Mouse (Mus musculus) cerebellum, adult 11-12 months (tissue): ENCODE measurements around the gene Pqbp1.
"Not testable (repeated sequence)": the region's sequence is repeated elsewhere in the genome, so short reads cannot be mapped to it uniquely, and the experiment has no call there.

Source experiments
- DNase-seq: peaks from one replicate; pipeline ENCODE4 v3.0.0; 2022

The Pqbp1 gene

DNA sequence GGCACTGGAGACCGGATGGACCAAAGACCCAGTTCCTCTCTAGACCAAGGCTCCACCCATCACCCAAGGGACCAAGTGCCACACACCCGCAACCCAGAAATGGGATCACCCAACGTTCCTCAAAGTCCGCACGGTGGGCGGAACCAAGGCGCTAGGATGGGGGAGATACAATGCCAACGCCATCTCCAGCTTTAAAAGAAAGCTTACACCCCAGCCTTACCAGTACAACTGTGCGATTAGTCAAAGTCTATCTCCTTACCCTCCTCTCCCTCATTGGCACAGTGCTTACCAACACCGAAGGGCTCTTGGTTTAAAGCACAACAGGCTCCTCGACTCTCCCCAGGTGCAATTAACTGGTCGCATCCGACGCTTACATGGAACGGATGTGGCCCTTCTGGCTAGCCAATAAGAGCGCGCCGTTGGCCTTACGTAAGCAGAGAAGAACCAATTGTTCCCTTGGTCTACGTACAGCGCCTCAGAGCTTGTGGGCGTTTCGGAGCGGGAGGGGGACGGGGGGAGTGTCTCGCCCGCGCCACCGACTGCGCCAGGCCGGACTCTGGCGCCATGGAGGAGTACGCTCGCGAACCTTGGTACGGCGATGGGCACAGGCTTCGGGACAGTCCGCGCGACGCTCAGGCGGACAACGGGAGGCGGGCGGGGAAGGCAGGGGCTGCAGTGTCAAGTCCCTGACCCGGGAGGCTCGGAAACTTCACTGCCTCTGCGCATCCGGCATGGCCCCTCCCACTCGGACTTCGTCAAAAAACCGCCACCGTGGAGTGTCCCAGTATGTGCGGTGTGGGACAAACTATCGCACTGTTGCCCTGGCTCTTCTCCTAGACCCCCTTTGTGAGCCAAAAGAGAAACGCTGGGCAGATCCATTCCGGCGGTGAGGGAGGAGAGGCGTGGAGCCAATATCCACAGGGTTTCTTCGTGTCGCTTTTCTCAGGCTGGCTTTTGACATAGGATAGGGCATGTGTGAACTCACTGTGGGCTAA is at the start of gene Pqbp1, which contains the start of gene Timm17b:
TSS of gene Pqbp1 (minus strand) at position 390 of the 995 bp plus-strand sequence.
TSS of gene Timm17b (plus strand) at position 478 of the 995 bp plus-strand sequence.
- DNase-seq: peak; percentile 93

DNA sequence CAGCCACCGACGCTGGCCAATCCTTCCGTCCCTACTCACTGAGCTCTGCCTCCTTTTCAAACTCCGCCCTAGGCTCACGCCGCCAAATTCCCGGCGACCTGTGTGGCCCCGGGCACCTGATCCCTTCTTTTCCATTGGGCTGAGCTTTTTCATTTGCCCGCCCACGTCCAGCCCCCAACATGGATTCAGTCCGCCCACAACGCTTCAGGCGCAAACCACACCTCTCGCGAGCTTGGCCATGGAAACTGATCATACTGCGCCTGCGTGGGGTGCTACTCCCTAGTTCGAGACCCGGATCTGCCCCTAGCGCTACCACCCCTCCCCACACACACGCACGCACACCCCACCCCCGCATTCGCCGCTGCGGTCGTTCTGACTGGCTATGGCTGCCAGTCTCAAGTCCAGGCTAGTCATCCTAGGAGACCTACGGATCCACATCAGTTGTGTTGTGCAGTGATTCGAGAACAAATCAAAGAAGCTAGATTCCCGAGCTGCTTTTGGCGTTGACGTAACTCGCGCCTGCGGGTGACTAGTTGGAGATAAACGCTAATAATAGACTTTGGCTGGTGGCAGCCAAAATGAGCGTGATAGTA is 48.9 kb upstream of the Pqbp1 start:
- DNase-seq: peak; percentile 96

DNA sequence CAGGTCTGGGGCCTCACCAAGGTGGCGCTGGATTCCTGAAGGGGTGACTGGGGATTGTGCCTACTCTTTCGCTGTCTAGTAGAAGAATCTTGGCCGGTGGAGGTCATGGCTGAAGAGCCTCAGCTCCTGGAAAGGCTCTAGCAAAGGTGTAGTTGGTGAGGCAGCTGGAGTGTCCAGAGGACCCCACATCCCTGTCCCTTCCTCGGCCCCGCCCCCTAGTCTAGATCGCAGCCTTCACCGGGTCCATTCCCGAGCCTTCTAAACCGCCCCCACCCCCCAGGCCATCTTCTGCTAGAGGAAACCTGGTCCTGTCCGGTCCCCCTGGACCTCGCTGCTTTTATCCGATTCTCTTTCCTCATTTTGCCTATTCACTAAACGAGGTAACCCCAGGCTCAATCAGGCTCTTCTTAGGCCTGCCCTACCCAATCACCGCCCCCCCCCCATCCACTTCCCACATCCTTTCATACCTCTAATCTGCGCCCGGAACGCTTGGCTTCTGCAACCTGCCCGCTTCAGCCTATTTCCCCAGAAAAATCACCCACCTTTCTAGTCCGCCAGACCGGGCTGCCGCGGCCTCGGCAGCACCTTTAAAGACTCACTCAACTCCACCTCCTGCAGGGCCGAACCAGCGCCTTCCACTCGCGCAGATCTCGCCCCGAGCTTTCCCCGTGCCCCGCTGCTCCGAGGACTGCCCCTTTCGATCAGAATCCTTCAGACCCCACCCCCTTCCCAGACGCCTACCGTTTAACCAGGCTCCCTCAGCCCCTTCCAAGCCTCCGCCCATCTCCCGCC is 48.2 kb upstream of the Pqbp1 start, which contains the start of gene Hdac6:
TSS of gene Hdac6 (minus strand) at position 782 of the 792 bp plus-strand sequence.
- DNase-seq: peak; percentile 56

DNA sequence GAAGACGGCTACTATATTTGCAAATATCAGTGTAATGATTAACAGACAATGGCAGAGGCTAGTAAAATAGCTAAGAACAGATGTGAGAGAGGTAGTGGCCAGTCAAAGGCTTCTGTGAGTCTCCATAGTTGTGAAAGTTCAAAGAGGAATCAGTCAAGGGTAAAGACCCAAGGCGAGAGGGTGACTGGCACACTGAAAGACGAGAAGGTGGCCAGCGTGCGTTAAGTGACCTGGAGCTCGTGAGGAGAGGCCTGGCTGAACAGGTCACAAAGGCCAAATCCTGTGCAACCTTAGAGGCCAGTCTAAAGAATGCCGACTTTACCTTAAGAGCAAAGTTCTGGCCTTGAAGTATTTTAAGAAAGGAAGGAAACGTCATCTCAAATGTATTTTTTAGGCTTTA is 46.5 kb upstream of the Pqbp1 start:
- no peak for DNase-seq

DNA sequence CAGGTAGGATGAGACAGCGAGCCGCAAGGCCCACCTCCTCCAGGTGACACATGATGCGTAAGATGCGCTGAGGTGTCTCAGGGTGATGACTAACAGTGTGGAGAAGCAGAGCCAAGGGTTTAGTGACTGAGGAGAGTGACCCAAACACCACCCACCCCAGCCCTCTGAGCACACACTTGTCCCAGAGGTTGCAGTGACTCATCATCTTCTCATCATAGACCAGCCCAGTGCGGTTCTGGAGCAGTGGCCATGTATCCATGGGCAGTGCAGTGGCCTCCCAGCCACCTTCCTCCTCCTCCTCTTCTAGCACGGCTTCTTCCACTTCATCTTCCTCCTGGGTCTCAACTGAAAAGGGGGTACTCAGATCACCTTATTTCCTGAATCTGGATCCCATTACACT is 38.6 kb upstream of the Pqbp1 start:
- DNase-seq: no peak

DNA sequence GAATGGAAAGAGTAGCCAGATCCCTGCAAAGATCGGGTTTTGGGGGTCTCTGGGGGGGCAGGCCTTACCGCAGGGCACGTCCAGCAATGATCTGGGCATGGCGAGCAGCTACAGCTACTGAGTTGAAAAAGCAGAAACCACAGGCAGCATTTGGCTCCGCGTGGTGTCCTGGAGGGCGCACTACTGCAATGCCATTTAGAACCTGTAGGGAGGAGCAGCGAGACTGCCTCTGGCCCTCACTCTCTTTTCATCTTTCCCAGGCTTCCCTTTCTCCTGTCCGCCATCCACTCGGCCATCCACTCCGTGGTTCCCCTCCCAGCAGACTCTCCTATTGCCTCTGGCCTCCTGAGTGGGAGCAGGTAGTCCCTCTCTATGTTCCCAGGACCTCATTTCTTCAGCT is 37.8 kb upstream of the Pqbp1 start:
- DNase-seq: no peak

DNA sequence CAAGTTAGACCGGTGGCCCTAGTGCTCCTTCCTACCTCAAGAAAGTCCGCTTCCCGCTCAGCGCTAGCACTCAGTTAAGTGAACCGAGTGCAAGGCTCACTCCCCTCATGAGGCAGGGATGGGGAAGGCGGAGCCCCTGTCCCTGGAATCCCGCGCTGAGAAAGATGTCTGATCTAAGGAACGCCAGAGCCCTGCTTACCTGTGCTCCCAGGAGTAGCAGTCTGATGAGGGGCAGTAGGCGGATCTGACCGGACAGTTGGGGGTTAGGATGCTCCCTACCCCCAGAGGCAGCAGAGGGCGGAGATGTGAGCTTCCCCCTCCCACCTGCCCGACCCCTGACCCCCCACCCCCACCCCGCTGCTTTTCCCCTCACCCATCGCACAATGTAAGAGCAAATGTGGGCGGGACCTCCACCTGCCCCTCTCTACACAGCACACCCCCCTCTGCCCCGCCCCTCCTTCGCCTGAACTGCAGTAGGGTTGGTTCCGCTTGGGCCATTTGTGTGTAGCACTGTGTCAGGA is 29.3 kb upstream of the Pqbp1 start, which contains the start of gene Eras:
TSS of gene Eras (minus strand) at position 338 of the 521 bp plus-strand sequence.
- DNase-seq: no peak

DNA sequence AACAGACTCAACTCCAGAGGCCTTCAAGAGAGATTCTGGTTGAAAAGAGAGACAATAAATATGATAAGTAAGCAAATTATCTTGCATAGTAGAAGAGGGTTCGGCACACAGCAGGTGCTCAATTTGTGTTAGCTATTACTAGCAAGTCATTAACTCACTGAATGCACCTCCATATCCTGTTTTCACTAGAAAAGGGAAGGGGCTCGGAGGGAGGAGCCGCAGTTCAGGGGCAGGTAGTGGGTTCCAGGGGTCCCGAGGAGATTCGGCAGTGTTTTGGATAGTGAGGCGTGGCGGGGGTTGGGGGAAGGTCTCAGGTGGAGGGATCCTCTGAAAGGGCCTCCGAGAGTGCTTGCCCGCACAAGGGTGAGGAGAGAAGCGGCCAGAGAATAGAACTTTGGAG is 28.0 kb upstream of the Pqbp1 start:
- DNase-seq: no peak

DNA sequence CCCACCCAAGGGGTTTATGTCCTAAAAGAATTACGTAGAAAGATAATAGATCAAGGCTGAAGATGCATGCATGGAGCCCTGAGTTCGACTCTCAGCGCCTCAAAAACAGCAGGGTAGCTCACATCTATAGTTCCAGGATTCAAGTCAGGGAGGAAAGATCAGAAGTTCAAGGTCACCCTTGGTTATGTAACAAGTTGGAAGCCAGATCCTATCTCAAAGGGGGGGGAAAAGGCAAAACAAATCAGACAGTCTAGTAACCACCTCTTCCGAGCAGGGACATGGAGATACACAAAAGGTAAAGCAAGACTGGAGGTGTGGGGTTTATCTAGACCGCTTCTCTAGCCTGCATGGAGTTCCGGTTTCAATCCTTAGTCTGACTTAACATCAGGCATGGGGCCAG is 27.2 kb upstream of the Pqbp1 start:
- DNase-seq: no peak

DNA sequence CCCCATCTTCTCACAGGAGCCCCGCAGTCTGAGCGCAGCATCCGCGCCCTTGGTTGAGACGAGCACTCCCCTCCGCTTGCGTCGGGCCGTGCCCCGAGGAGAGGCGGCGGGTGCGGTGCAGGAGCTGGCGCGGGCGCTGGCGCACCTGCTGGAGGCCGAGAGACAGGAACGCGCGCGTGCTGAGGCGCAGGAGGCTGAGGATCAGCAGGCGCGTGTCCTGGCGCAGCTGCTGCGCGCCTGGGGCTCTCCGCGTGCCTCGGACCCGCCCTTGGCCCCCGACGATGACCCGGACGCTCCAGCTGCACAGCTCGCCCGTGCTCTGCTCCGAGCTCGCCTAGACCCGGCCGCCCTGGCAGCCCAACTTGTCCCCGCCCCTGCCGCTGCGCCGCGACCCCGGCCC is 23.0 kb upstream of the Pqbp1 start:
- peak; percentile 36 for DNase-seq

DNA sequence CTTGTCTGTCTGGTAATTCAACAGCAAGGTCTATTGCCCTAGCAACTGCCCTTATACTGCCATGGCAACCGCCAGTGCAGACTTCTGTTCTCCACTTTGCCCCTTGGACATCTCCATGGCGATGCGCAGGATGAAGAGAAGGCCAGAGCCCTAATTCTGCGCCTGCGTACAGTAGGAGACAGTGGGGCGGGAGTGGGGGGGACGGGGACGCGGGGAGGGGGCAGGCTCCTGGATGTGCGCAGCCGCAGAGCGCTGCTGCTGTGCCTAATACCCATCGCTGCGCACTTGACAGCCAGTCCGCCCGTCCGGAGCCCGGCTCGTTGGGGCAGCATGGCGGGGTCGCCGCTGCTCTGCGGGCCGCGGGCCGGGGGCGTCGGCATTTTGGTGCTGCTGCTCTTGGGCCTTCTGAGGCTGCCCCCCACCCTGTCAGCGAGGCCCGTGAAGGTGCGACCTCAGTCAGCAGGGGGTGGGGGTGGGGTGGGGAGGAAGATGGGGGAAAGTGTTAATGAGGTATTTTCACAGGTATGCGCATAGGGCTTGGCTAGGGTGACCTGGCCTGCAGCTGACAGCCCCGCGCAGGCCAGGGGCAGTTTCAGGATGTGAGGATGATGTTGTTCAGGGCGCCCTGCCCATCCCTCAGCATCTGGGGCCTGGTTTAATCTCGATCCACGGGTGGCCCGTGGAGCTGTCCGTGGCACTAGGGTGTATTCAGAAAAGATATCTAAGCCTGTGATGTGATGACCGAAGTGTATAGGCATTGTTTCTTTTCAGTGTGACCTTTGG is 20.7 kb upstream of the Pqbp1 start, which contains the start of gene Pcsk1n:
TSS of gene Pcsk1n (plus strand) at position 222 of the 783 bp plus-strand sequence.
- DNase-seq: peak; percentile 69

DNA sequence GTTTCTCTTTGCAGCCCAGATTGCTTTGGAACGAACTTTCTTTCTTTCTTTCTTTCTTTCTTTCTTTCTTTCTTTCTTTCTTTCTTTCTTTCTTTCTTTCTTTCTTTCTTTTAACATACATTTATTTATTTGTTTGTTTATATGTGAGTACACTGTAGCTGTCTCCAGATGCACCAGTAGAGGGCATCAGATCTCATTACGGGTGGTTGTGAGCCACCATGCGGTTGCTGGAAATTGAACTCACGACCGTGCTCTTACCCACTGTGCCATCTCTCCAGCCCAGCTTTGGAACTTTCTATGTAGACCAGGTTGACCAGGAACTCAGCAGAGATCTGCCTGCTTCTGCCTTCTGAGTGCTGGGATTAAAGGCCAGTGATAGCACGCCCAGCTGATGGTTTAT is 18.9 kb upstream of the Pqbp1 start:
- DNase-seq: not testable (repeated sequence)

DNA sequence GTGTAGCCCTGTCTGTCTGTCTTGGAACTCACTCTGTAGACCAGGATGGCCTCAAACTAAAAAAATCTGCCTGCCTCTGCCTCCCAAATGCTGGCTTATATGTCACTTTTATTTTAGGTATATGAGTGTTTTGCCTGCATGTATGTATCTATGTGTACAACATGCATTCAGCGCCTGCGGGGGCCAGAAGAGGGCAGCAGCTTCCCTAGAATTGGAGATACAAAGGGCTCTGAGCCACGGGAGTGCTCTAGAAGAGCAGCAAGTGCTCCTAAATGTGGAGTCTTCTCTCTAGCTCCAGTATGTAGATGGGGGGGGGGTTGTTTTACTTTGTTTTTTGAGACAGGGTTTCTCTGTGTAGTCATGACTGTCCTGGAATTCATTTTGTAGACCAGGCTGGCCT is 16.6 kb upstream of the Pqbp1 start:
- not testable (repeated sequence) for DNase-seq

DNA sequence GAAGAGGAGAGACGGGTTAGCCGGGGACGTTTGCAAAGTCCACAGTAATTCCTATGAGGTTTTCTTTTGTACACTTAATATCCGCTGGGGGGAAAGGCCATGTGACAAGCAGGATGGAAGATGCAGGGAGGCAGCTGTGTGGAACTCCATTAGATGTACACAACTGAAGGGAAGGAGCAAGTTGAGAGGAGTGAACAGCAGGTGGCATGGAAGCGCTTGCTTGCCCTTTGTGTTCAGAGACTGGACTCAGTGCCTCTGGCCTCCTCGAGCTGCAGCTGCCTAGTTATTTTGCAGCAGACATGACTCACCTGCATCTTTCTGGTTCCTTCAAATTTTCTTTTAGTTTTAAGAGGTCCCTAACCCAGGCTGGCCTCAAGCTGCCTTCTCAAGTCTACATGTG is 11.4 kb upstream of the Pqbp1 start:
- DNase-seq: no peak

DNA sequence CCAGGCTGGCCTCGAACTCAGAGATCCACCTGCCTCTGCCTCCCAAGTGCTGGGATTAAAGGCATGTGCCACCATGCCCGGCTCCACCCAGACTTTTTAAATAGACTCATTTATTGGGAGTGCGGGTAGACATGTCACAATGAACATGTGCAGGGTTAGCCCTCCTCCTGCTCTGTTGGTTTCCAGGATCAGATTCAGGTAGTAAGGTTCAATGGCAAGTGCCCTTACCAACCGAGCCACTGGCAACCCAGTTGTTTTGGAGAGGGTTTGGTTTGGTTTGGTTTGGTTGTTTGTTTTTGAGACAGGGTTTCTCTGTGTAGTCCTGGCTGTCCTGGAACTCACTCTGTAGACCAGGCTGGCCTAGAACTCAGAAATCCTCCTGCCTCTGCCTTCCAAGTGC is 10.2 kb upstream of the Pqbp1 start, which contains the start of gene Gm10490:
TSS of gene Gm10490 (plus strand) at position 301 of the 400 bp plus-strand sequence.
- not testable (repeated sequence) for DNase-seq

DNA sequence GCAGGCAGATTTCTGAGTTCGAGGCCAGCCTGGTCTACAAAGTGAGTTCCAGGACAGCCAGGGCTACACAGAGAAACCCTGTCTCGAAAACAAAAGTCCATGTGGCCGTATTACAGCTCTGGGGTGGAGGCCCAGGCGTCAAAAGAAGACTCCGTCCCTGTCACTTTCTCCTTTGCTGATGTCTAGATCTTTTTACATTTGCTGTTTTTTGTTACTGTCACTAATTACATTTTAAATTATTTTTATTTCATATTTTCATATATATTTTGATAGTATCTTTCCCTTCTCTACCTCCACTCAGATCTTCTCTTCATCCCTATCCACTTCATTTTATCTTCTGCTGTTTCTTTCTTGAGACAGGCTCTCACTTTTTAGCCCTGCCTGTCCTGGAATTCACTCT is 8.7 kb upstream of the Pqbp1 start, which contains the start of gene Gm10491:
TSS of gene Gm10491 (minus strand) at position 101 of the 400 bp plus-strand sequence.
- DNase-seq: no peak

DNA sequence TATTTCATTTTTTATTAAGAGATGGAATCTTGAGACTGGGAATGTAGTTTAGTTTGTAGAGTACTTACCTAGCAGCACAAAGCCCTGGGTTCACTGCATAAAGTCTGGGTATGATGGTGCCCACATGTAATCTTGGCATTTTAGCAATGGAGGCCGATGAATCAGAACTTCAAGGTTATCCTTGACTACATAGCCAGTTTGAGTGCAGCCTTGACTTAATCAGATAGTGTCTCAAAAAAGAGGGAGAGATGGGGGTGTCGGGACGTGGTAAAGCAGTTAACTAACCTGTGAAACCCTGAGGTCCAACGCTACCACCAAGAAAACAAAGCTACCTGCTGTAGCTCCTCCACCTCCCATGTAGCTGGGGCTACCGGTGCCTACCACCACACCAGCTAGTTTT is 5.4 kb upstream of the Pqbp1 start:
- no peak for DNase-seq

DNA sequence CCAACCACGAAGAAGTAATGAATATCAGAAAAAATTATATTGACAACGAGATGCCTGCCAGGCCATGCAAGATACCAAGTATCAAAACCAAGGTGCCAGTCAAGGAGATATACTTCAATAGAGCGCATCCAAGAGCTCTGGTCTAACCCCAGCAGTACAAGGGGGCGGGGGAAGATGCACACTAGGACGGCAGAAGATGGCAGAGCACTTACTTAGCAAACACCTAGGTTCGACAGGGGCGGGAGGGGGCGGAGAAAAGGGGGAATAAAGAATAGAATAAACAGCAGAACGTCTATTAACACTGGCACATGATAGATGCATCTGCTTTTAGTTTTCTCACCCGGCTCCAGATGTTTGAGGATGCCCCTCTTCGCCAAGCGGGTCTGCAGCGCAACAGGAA is 858 bp downstream of the Pqbp1 start:
- no peak for DNase-seq

DNA sequence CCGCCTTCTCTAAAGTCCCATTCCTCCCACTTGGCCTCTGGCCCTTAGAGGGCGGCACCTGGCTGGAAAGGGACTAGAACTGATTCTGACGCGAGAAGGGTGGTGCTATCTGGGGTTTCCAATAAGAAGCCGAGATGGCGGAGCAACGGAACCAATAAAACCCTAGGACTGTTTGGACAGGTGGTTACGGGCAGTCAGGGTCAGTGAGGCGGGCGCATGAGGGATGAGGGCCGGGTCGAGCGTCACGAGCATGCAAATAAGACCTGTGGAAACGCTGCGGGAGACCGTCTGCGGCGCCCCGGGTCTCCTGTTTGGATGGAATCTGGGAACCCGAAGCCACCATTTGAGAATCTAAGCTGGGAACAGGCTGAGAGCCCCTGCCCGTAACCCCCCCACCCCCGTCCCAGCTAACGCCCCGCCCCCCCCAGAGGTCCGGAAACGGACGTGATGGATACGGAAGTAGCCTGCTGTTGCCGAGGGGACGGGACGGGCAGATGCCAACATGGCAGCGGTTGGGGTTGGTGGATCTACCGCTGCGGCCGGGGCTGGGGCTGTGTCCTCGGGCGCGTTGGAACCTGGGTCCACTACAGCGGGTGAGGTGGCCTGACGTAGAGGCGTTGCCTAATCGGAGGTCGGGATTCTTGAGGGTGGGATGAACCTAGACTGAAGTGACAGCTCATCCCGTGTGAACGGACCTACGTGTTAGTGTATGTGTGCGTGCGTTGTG is 15.1 kb downstream of the Pqbp1 start, which contains the start of gene Slc35a2:
TSS of gene Slc35a2 (plus strand) at position 188 of the 727 bp plus-strand sequence.
- DNase-seq: peak; percentile 90

DNA sequence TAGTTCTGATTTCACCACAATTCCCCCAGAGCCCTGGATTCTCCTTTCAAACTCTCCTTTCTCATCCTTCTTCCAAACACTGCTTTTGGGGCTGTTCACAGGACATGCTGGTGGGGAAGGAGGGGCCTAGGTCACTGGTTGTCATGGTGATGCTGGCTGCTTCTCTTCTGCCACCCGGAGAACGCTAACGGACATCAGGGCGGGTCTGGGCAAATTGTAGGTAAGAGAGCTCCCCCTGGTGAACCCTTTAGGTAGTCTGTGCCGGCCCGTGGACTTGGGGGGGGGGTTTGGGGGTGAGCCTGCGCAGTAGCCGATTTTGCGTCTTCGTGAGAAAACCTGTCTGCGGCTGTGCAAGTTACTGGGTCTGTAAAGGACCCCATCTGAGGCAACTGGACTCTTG is 19.2 kb downstream of the Pqbp1 start:
- peak; percentile 85 for DNase-seq

DNA sequence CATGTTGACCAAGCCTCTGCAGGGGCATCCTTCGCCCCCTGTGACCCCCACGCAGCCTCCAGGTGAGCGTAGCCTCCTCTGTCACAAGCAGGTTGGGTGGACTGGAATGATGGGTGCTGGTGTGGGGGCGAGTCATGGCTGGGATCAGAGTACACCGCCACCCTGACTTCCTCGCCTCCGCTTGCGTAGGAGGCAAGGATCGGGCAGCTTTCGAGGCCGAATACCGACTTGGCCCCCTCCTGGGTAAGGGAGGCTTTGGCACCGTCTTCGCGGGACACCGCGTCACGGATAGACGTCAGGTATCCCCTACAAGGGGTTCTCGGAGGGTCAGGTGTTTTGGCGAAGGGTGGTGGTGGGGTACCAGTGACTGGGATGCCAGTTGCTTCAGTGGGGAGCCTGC is 20.6 kb downstream of the Pqbp1 start:
- peak; percentile 70 for DNase-seq
